Mouse (Mus musculus): ENCODE results near the gene Fam172a. TPM values are rescaled to one million over a fixed set of nuclear protein-coding genes. Genes with fewer than 3 reads are reported as not detected.
A peak's percentile ranks its signal among the peaks of the same experiment; 100 is the strongest.

Fam172a gene
- polyA plus RNA-seq, 1 experiment from 2014 or later = 11.3 TPM

GRCm38 (mm10) chr13:78110648-78111047 lies 408.8 kb downstream of the Fam172a start:
- Histone ChIP-seq H3K4me3 (replicated peaks) (no peak overlapping the region), H3K4me1 (replicated peaks) (no peaks in the 10 kb centered on the region), H3K4me2 (no peak overlapping the region), H3K9ac (no peak overlapping the region), H3K36me3 (replicated peaks) (no peaks in the 10 kb centered on the region), H3K27ac (replicated peaks) (no peak overlapping the region), H3K9me3 (replicated peaks) (no peaks in the 10 kb centered on the region), H3K27me3 (no peaks in the 10 kb centered on the region)
- 67% methylated on average over 4 of the region's 4 CpGs for WGBS (ENCODE audit: insufficient replicate concordance)
- ATAC-seq (ENCODE audit: insufficient read depth) = no peak

DNA sequence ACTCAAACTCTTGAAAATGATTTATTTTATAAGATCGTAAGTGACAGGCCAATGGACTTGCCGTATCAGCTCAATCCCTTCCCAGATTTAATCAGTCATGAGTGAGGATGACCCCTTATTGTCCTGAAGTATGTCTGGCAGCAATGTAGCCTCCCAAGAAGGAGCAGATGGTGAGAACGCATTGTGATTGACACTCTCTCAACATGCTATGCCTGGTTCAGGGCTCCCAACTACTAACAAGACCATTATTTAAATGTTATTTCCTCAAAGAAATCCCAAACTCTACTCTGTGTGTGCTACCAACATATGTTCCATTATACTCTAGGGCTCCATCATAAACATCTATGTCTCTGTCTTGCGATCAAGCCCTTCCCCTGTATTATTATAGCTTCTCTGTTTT lies 412.1 kb downstream of the Fam172a start:
- H3K4me3 ChIP-seq (replicated peaks) = no peak overlapping the region
- H3K27me3 ChIP-seq = no peaks in the 10 kb centered on the region
- H3K9me3 ChIP-seq (replicated peaks) = no peaks in the 10 kb centered on the region
- no peaks in the 10 kb centered on the region for H3K4me1 ChIP-seq (replicated peaks)
- no peak for ATAC-seq (ENCODE audit: insufficient read depth)
- H3K27ac ChIP-seq (replicated peaks) = no peak overlapping the region
- WGBS (ENCODE audit: insufficient replicate concordance) = 72% methylated on average over 4 of the region's 4 CpGs
- H3K36me3 ChIP-seq (replicated peaks) = no peaks in the 10 kb centered on the region
- H3K4me2 ChIP-seq = no peak overlapping the region
- no peak overlapping the region for H3K9ac ChIP-seq

DNA sequence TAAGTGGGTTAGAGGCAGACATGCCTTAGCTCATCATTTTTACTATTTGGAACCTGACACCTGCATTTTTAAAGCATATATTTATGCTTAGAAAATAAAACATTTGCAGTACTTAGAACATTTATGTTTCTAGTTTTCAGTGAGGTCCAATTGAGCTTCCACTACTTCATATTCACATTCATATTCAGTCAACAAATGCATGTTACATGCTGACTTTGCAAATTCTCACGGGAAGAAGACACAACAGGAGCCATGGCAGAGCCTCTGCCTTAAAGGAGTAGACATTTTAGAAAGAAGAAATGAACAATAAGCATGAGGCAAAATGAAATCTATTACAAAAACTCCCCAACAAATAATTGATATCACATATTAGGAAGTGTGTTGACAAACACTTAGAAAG lies 416.9 kb downstream of the Fam172a start:
- ATAC-seq (ENCODE audit: insufficient read depth) = no peak
- WGBS (ENCODE audit: insufficient replicate concordance) = 58% methylated on average over 1 of the region's 1 CpGs

GRCm38 (mm10) chr13:78121991-78122390 lies 420.2 kb downstream of the Fam172a start:
- Histone ChIP-seq H3K27me3 (no peaks in the 10 kb centered on the region), H3K9me3 (replicated peaks) (no peaks in the 10 kb centered on the region), H3K36me3 (replicated peaks) (no peaks in the 10 kb centered on the region), H3K9ac (no peak overlapping the region), H3K4me3 (replicated peaks) (no peak overlapping the region), H3K27ac (replicated peaks) (no peak overlapping the region), H3K4me2 (no peak overlapping the region), H3K4me1 (replicated peaks) (no peaks in the 10 kb centered on the region)
- 78% methylated on average over 7 of the region's 7 CpGs for whole genome bisulfite sequencing (ENCODE audit: insufficient replicate concordance)
- ATAC-seq (ENCODE audit: insufficient read depth) = no peak

More for the DNA sequence above, 416.9 kb downstream of the Fam172a start:
- H3K9ac ChIP-seq = no peak overlapping the region
- H3K27ac ChIP-seq (replicated peaks) = no peak overlapping the region
- H3K4me1 ChIP-seq (replicated peaks) = no peaks in the 10 kb centered on the region
- H3K4me3 ChIP-seq (replicated peaks) = no peak overlapping the region
- H3K4me2 ChIP-seq = no peak overlapping the region
- no peaks in the 10 kb centered on the region for H3K36me3 ChIP-seq (replicated peaks)
- no peaks in the 10 kb centered on the region for H3K27me3 ChIP-seq
- no peaks in the 10 kb centered on the region for H3K9me3 ChIP-seq (replicated peaks)

DNA sequence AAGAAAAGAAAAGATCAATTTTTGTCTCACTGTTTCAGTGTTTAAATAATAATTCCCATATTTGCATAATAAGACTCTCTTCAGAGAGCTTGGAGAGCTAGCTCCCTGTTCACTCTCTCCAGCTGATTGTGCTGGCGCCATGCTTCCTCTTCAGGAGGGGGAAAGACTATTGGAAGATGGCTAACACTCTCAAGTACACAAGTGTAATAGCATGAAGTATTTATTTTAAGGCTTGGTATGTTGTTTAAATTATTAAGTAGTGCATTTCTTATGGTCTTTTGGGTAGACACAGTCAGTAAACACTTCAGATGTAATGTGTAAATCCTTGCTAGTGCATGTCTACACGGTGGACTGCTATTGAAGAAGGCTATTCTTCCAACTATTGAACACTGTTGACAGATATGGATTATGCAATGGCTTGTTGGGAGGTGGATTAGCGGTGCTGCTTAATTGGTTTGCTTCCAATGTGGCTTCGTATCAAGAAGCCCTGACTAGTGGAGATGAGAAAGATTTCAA lies 422.1 kb downstream of the Fam172a start:
- no peaks in the 10 kb centered on the region for H3K9me3 ChIP-seq (replicated peaks)
- H3K27ac ChIP-seq (replicated peaks) = no peak overlapping the region
- ATAC-seq (ENCODE audit: insufficient read depth) = no peak
- H3K4me2 ChIP-seq = no peak overlapping the region
- no peak overlapping the region for H3K9ac ChIP-seq
- no peaks in the 10 kb centered on the region for H3K27me3 ChIP-seq
- H3K4me3 ChIP-seq (replicated peaks) = no peak overlapping the region
- no peaks in the 10 kb centered on the region for H3K36me3 ChIP-seq (replicated peaks)
- H3K4me1 ChIP-seq (replicated peaks) = no peaks in the 10 kb centered on the region
- 72% methylated on average over 4 of the region's 4 CpGs for WGBS (ENCODE audit: insufficient replicate concordance)

DNA sequence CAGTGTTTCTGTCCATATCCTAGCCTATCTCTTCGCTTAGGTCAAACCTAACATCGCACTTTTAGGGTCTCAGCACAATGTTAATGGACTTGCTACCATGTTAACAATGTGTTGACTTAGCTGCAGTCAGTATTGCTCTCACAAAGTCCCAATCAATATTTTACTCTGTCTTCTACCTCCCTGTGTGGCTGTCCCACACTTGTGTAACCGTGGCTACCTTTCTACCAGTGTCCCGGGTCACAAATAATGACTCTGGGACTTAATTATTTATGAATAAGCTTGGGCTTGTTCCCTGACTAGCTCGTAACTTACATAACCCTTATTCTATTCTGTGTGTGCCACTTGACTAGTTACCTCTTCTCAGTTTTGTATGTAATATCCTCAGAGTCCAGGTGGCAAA lies 455.6 kb downstream of the Fam172a start:
- H3K27ac ChIP-seq (replicated peaks) = no peak overlapping the region
- H3K27me3 ChIP-seq = peaks cover 6% of the 10 kb centered on the region
- no peak overlapping the region for H3K4me3 ChIP-seq (replicated peaks)
- H3K4me2 ChIP-seq = no peak overlapping the region
- ATAC-seq (ENCODE audit: insufficient read depth) = no peak
- H3K36me3 ChIP-seq (replicated peaks) = no peaks in the 10 kb centered on the region
- H3K9ac ChIP-seq = no peak overlapping the region
- H3K4me1 ChIP-seq (replicated peaks) = no peaks in the 10 kb centered on the region
- H3K9me3 ChIP-seq (replicated peaks) = no peaks in the 10 kb centered on the region
- WGBS (ENCODE audit: insufficient replicate concordance) = 66% methylated on average over 5 of the region's 5 CpGs

- no peak for ATAC-seq (ENCODE audit: insufficient read depth)
- 40% methylated on average over 2 of the region's 2 CpGs for WGBS (ENCODE audit: insufficient replicate concordance)
- H3K27me3 ChIP-seq = peaks cover 46% of the 10 kb centered on the region
Observed at GRCm38 (mm10) chr13:78162149-78162548, 460.3 kb downstream of the Fam172a start.

DNA sequence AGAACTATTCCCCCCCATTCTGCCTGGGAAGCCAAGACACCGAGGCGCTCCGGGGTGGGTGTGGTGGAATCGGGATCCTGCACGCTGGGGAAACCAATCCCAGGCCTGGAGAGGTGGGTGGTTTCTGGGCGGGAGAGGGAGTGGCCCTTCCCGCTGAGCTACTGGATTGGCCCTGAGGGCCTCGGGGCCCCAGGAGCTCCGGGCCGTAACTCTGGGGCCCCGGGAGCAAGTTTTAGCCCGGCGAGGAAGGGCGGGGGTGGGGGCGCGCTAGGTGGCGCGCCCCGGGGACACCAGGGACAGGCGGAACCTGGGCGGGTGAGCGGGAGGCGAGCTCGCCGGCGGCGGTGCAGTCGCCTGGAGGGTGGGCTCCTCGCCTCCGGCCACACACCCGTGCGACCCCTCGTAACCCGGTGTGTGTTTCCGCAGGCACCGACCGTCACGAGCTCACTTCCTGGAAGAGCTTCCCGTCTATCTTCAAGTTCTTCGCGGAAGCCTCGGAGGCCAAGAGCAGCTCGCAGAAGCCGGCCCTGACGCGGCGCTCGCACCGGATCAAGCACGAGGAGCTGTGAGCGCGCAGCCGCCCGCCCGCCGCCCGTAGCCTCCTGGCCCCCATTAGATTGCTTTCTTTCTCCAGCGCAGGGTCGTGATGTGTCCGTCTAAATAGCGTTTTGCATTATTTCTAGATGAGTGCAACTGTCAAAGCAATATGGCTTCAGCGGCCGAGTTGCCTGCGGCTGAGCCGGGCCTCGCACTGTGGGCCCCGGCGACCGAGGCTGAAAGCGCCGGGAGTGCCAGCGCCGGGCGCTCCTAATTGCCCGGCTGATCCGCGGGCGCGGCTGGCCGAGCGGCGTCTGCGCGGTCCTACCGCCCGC lies 461.5 kb downstream of the Fam172a start:
- peak; percentile 87 for ATAC-seq (ENCODE audit: insufficient read depth)
- WGBS (ENCODE audit: insufficient replicate concordance) = under 1% methylated on average over 75 of the region's 86 CpGs
- H3K27me3 ChIP-seq = peaks cover 46% of the 10 kb centered on the region
- H3K9me3 ChIP-seq (replicated peaks) = no peaks in the 10 kb centered on the region
- peak overlapping the region; percentile 75 for H3K4me2 ChIP-seq
- peaks cover 6% of the 10 kb centered on the region; the same call in 1 of the 2 replicates for H3K4me1 ChIP-seq (replicated peaks)
- no peaks in the 10 kb centered on the region for H3K36me3 ChIP-seq (replicated peaks)
- H3K9ac ChIP-seq = no peak overlapping the region
- peak overlapping the region; percentile 55 for H3K4me3 ChIP-seq (replicated peaks)
- no peak overlapping the region for H3K27ac ChIP-seq (replicated peaks)

More at GRCm38 (mm10) chr13:78162149-78162548, 460.3 kb downstream of the Fam172a start:
- H3K9ac ChIP-seq = no peak overlapping the region
- no peak overlapping the region for H3K4me3 ChIP-seq (replicated peaks)
- no peak overlapping the region for H3K27ac ChIP-seq (replicated peaks)
- no peaks in the 10 kb centered on the region for H3K9me3 ChIP-seq (replicated peaks)
- no peaks in the 10 kb centered on the region for H3K36me3 ChIP-seq (replicated peaks)
- no peak overlapping the region for H3K4me2 ChIP-seq
- peaks cover 6% of the 10 kb centered on the region; the same call in 1 of the 2 replicates for H3K4me1 ChIP-seq (replicated peaks)

DNA sequence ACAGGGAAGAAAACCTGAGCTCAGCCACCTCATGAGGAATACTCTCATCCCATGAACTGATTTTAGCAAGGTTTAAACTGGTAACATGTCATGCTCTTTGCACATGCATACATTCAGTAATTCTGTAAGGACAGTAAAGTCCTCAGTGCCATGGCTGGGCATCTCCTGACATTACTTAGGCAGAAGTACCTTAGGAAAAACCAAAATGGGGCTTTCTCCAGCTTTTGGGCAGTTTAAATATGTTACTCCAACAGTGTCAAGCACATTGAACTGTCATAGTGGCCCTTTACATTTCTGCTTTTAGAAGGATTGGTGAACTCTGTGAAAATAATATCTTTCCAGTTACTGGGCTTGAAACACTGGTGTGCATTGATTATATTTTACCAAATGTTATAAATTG lies 463.1 kb downstream of the Fam172a start:
- Histone ChIP-seq H3K9me3 (replicated peaks) (no peaks in the 10 kb centered on the region), H3K4me2 (no peak overlapping the region), H3K4me3 (replicated peaks) (no peak overlapping the region), H3K36me3 (replicated peaks) (no peaks in the 10 kb centered on the region), H3K27me3 (peaks cover 52% of the 10 kb centered on the region), H3K4me1 (replicated peaks) (peaks cover 6% of the 10 kb centered on the region; the same call in 1 of the 2 replicates), H3K27ac (replicated peaks) (no peak overlapping the region), H3K9ac (no peak overlapping the region)
- ATAC-seq (ENCODE audit: insufficient read depth) = no peak

DNA sequence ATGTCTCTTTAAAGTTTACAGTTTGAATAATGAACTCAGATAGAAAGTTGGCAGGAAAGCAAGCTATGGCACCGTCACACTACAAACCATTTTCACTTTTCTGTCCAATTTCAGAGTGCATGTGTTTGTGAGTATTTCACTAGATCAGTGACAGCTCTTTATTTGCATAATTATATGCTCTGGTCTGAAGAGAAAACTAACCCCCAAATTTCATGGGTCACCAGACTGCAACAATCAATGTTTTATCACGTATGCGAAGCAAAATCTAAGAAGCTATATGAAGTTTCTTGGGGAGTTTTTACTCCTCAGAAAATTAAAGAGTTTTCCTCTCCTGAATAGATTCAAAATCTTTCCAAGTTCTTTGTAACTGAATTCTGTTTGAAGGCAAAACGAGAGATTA lies 466.3 kb downstream of the Fam172a start:
- H3K4me1 ChIP-seq (replicated peaks) = peaks cover 6% of the 10 kb centered on the region; the same call in 1 of the 2 replicates
- no peak overlapping the region for H3K4me3 ChIP-seq (replicated peaks)
- no peak overlapping the region for H3K9ac ChIP-seq
- H3K4me2 ChIP-seq = no peak overlapping the region
- H3K36me3 ChIP-seq (replicated peaks) = no peaks in the 10 kb centered on the region
- H3K27ac ChIP-seq (replicated peaks) = no peak overlapping the region
- H3K9me3 ChIP-seq (replicated peaks) = no peaks in the 10 kb centered on the region
- WGBS (ENCODE audit: insufficient replicate concordance) = 46% methylated on average over 4 of the region's 4 CpGs
- ATAC-seq (ENCODE audit: insufficient read depth) = no peak
- H3K27me3 ChIP-seq = peaks cover 69% of the 10 kb centered on the region

- Histone ChIP-seq H3K36me3 (replicated peaks) (no peaks in the 10 kb centered on the region), H3K27me3 (peaks cover 65% of the 10 kb centered on the region), H3K9me3 (replicated peaks) (no peaks in the 10 kb centered on the region), H3K4me2 (no peak overlapping the region), H3K4me3 (replicated peaks) (no peak overlapping the region), H3K9ac (no peak overlapping the region), H3K4me1 (replicated peaks) (no peaks in the 10 kb centered on the region), H3K27ac (replicated peaks) (no peak overlapping the region)
- WGBS (ENCODE audit: insufficient replicate concordance) = 3% methylated on average over 15 of the region's 15 CpGs
- ATAC-seq (ENCODE audit: insufficient read depth) = no peak
Observed at GRCm38 (mm10) chr13:78171320-78171719, 469.5 kb downstream of the Fam172a start.

Data from liver, embryonic 15.5 days (tissue).